Mouse (Mus musculus): ENCODE measurements around the gene Fam221a.

Fam221a gene

GRCm38 (mm10) chr6:49367159-49368054 is at the start of gene Fam221a:
Fam221a (plus strand) TSS chr6:49367739.
- DNase-seq (ENCODE audit: low spot score) = peak; percentile 84

GRCm38 (mm10) chr6:49318966-49319594 is 48.5 kb upstream of the Fam221a start, which contains the start of gene Ccdc126:
Ccdc126 (plus strand) TSS chr6:49319274.
- peak; percentile 97 for DNase-seq (ENCODE audit: low spot score)

DNA sequence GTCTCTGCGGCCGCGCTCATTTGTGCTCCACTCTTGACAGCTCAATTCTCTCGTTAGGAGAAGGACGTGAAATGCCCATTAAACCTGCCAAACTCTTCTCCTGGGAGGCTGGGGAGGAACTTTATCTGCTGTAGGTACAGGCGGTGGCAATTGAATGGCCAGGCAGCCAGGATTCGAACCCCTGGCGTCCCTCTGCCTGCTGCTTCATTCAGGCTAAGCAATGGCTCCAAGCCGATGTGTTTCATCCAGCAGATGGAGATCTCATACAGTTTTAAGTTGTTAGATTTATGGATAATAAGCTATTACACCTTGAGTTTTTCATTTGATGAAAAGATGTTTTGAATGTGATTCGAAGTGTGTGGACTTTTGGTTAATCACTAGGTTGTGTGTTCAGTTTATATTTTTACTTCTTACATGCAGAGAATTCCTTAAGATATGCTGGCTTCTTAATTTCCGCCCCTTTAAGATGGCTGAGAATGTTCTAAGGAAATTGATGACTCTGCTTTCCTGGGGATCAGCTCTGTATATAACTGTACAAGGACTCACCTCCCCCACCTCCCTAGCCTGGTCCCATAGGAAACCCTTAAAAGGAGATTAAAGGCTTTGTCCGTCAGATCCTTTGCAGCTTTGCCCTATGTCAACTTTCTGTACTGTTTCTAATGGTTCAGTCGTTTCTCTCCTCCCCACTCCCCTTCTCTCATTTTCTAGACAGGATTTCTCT is 47.8 kb upstream of the Fam221a start:
- no peak for DNase-seq (ENCODE audit: low spot score)

DNA sequence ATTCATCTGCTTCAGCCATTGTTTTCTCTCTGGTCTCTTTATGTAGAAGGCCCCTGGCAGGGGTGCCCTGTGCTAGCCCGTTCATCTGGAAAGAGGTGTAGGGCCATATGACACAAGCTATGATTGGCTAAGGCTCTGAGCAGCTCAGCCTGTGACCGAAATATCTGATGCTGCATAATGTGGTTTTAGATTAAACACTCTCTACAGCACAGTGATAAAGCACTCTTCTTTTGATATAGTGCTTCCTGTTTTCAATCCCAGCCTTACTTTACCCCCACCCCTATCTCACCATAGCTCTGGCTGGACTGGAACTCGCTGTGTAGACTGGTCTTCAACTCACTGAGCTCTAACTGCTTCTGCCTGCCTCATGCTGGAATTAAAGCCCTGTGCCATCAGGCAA is 46.2 kb upstream of the Fam221a start:
- DNase-seq (ENCODE audit: low spot score) = no peak

- no peak for DNase-seq (ENCODE audit: low spot score)
These were observed 45.5 kb upstream of the Fam221a start for GRCm38 (mm10) chr6:49322056-49322455.

- no peak for DNase-seq (ENCODE audit: low spot score)
These were observed 44.6 kb upstream of the Fam221a start for GRCm38 (mm10) chr6:49322986-49323385.

DNA sequence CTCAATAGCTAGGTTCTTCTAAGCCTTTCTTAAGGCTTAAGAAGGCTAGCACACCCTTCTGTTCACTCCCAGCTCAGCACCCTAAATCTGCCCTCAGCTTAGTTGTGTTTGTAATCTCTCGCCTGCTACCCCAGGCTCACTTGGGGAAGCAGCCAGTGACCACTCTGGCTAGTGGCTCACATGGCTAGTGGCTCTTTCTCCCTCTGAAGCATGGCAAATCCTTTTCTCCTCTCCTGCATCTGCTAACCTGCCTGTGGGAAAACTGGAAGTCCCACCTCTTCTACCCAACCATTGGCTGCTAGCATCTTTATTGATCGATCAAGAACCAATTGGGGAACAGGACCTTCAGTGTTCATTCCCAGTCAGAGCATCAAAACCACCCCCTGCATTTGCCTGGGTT is 43.0 kb upstream of the Fam221a start:
- DNase-seq (ENCODE audit: low spot score) = no peak

DNA sequence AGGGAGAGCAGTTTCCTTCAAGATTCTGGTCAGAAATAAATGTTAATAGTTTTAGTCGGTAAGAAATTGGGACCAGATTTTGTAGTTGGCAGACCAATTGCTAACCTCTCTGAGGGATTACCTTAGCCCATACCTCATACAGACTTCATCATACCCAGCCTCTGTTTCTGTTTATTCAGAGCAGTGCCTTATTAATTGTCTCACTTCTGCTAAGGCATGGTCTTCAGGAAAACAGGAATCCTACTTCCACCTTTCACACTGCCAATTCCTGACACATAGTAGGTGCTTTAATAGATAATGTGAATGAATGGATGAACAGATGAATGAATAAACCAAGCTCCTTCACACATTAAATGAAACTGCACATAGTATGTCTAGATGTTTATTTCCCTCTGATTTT is 42.2 kb upstream of the Fam221a start:
- DNase-seq (ENCODE audit: low spot score) = no peak

- no peak for DNase-seq (ENCODE audit: low spot score)
These were observed 40.7 kb upstream of the Fam221a start for GRCm38 (mm10) chr6:49326846-49327245.

DNA sequence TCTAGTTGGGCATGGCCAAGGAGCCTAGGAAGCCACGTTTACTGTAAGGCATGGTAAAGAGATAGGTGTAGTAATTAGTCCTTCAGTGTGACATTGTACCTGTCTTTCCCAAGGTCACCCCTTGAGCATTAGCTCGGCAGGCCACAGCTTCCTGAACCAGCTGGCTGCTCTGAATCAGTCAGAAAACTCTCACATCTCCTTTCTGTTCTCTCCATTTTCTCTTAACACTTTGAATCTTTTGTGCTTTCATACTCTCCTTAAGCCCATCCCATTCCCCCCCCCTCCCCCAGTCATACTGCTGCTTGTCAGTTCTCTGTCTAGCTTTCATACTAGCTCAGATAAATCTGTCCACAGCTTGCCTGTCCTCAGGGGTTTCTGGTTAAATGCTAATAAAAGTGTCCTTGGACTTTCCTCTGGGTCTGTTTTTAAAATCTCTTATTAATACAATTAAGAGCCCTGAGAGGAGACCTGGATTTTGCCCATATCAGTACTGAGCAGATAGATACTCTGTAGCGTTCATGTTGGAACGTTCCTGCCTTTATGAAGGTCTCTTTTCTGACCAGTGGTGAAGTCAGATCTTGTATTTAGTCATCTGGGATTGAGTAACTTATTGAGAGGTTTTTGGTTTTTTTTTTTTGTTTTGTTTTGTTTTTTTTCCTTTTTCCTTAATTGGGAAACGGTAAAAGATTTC is 36.0 kb upstream of the Fam221a start:
- DNase-seq (ENCODE audit: low spot score) = no peak

DNA sequence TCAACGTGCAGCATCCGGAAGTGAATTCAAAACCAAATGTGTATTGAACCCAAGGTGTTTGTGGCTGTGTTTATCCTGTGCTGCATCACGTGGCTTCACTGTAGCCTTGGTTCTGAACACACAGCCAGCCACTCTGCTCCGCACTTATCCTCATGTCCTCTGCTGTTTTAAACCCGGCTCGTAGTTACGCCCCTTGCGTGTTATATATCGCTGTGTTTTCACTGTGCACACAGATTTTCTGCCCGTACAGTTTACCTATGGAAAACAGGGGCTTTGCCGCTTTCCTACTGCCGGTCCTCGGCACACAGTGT is 35.5 kb upstream of the Fam221a start:
- no peak for DNase-seq (ENCODE audit: low spot score)

- DNase-seq (ENCODE audit: low spot score) = no peak
These were observed 29.0 kb upstream of the Fam221a start for GRCm38 (mm10) chr6:49338566-49338965.

DNA sequence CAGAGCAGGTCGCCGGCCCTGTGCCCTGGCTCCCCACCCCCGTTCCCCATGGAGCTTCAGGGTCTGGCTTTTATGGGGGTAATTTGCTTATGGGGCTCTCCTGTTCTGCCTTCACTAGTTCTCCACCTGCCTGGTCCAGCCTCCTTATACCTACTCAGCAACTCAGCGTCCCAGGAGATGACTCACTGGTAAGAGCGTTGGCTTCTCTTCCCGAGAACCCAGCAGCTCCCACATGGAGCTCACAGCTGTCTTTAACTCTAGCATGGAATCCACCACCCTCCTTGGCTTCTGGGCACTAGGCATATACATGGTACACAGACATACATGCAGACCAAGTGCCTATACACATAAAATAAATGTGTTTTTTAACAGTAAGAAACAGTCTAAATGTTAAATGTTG is 28.4 kb upstream of the Fam221a start:
- no peak for DNase-seq (ENCODE audit: low spot score)

GRCm38 (mm10) chr6:49343737-49344469 is 23.6 kb upstream of the Fam221a start:
- no peak for DNase-seq (ENCODE audit: low spot score)

- DNase-seq (ENCODE audit: low spot score) = no peak
These were observed 17.7 kb upstream of the Fam221a start for GRCm38 (mm10) chr6:49349826-49350225.

GRCm38 (mm10) chr6:49354613-49355012 is 12.9 kb upstream of the Fam221a start:
- DNase-seq (ENCODE audit: low spot score) = no peak

DNA sequence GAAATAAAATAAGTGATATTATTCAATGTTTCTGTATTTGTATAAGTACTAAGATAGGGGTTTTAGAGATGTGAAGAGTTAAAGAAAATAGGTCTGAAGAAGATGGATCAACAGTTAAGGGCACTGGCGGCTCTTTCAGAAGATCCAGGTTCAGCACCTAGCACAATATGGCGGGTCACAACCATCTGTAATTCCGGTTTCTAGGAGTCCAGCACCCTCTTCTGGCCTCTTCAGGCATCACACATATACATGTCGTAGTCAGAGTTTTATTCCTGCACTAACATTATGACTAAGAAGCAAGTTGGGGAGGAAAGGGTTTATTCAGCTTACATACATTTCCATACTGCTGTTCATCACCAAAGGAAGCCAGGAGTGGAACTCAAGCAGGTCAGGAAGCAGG is 12.4 kb upstream of the Fam221a start:
- DNase-seq (ENCODE audit: low spot score) = no peak

DNA sequence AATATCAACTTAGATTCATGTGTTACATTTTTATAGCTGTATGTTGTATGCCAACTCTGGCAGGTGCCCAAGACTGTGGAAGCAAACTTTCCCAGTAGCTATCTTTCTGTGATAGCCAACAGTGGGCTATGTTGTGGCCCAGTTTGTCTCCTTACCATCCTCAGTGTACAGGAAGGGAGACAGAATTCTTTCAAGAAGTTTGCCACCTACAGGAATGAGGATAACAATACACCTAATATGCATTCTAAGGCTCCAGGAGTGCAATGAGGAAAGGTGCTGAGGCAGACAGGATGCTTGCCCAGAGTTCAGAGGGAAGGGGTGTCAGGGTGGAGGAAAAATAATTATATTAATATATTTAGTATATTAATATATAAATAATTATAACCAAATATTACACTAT is 7.1 kb upstream of the Fam221a start:
- no peak for DNase-seq (ENCODE audit: low spot score)

- no peak for DNase-seq (ENCODE audit: low spot score)
These were observed 673 bp downstream of the Fam221a start for GRCm38 (mm10) chr6:49368212-49368611.

GRCm38 (mm10) chr6:49372705-49373104 is 5.2 kb downstream of the Fam221a start:
- DNase-seq (ENCODE audit: low spot score) = no peak

GRCm38 (mm10) chr6:49373943-49374342 is 6.4 kb downstream of the Fam221a start:
- no peak for DNase-seq (ENCODE audit: low spot score)

- no peak for DNase-seq (ENCODE audit: low spot score)
These were observed 10.8 kb downstream of the Fam221a start for GRCm38 (mm10) chr6:49378328-49378727.
